Mouse (Mus musculus) left cerebral cortex, postnatal 4 days (tissue): ENCODE measurements around the gene Eif2s2. TPM values are rescaled to one million over a fixed set of nuclear protein-coding genes. Genes with fewer than 3 reads are reported as not detected.
"Not testable (repeated sequence)": the region's sequence is repeated elsewhere in the genome, so short reads cannot be mapped to it uniquely, and the experiment has no call there.

Source experiments
- DNase-seq: peaks from one replicate; pipeline ENCODE4 v3.0.0-alpha.2; 2022
- intact Hi-C: fragments of 180-260 bp; cut with DNase I; formaldehyde crosslinking; loops from one replicate; pipeline ENCODE4 v1.15.1; 2025
- total RNA-seq, 2 experiments: library from RNA; stranded (reverse); gene quantifications; 2 replicates each; pipeline ENCODE4 v1.2.3; 2021

Eif2s2 gene
- total RNA-seq: 10 to 100 TPM; 94.1 to 99.9 TPM

GRCm38 (mm10) chr2:154892201-154893044, at the start of gene Eif2s2:
TSS of gene Eif2s2 (minus strand) at chr2:154892935.
- peak; percentile 97 for DNase-seq
- intact Hi-C loops: no loop called here

- no peak for DNase-seq
- intact Hi-C loops: no loop called here
Observed at GRCm38 (mm10) chr2:154941952-154942351, 49.2 kb upstream of the Eif2s2 start.

- intact Hi-C loops: no loop called here
- DNase-seq: no peak
Observed at GRCm38 (mm10) chr2:154937547-154938390, 45.0 kb upstream of the Eif2s2 start.

GRCm38 (mm10) chr2:154936536-154937155, 43.9 kb upstream of the Eif2s2 start:
- peak; percentile 9 for DNase-seq
- intact Hi-C loops: no loop called here

GRCm38 (mm10) chr2:154936106-154936505, 43.4 kb upstream of the Eif2s2 start:
- intact Hi-C loops: no loop called here
- DNase-seq: no peak

GRCm38 (mm10) chr2:154933884-154934283, 41.1 kb upstream of the Eif2s2 start:
- intact Hi-C loops: no loop called here
- no peak for DNase-seq

GRCm38 (mm10) chr2:154928298-154928697, 35.6 kb upstream of the Eif2s2 start:
- DNase-seq: peak; percentile 29
- intact Hi-C loops: no loop called here

GRCm38 (mm10) chr2:154926843-154927242, 34.1 kb upstream of the Eif2s2 start:
- intact Hi-C loops: no loop called here

GRCm38 (mm10) chr2:154925411-154926031, 32.8 kb upstream of the Eif2s2 start:
- DNase-seq: no peak
- intact Hi-C loops: no loop called here

More at GRCm38 (mm10) chr2:154926843-154927242, 34.1 kb upstream of the Eif2s2 start:
- no peak for DNase-seq

- DNase-seq, intact Hi-C loops: not testable (repeated sequence)
Observed at GRCm38 (mm10) chr2:154922134-154922533, 29.4 kb upstream of the Eif2s2 start.

- intact Hi-C loops: no loop called here
- DNase-seq: peak; percentile 67
Observed at GRCm38 (mm10) chr2:154920896-154921295, 28.2 kb upstream of the Eif2s2 start.

- intact Hi-C loops: no loop called here
- DNase-seq: no peak
Observed at GRCm38 (mm10) chr2:154917866-154918641, 25.3 kb upstream of the Eif2s2 start.

GRCm38 (mm10) chr2:154916547-154916946, 23.8 kb upstream of the Eif2s2 start:
- peak; percentile 29 for DNase-seq
- intact Hi-C loops: no loop called here

- DNase-seq: no peak
- intact Hi-C loops: no loop called here
Observed at GRCm38 (mm10) chr2:154915922-154916541, 23.3 kb upstream of the Eif2s2 start.

- peak; percentile 10 for DNase-seq
- intact Hi-C loops: no loop called here
Observed at GRCm38 (mm10) chr2:154909789-154910188, 17.1 kb upstream of the Eif2s2 start.

GRCm38 (mm10) chr2:154908223-154908622, 15.5 kb upstream of the Eif2s2 start:
- DNase-seq, intact Hi-C loops: not testable (repeated sequence)

- DNase-seq: no peak
- intact Hi-C loops: no loop called here
Observed at GRCm38 (mm10) chr2:154905796-154906195, 13.1 kb upstream of the Eif2s2 start.

GRCm38 (mm10) chr2:154902111-154902510, 9.4 kb upstream of the Eif2s2 start:
- intact Hi-C loops: no loop called here
- DNase-seq: no peak

- intact Hi-C loops, DNase-seq: not testable (repeated sequence)
Observed at GRCm38 (mm10) chr2:154899412-154899811, 6.7 kb upstream of the Eif2s2 start.
